Mouse (Mus musculus): Measurements from ENCODE around the gene Antxr1.

GRCm38 (mm10) chr6:87183981-87184380, 151.6 kb downstream of the Antxr1 start:
- TF ChIP-seq TAL1 (IDR thresholded peaks at IDR 0.05; ENCODE audit: low read length) (peak; percentile 96), GATA1 (IDR thresholded peaks at IDR 0.05; ENCODE audit: low read length) (peak; percentile 83)
